Mouse (Mus musculus) kidney, postnatal 0 days (tissue): Measurements from ENCODE around the gene Krtap17-1. TPM values are rescaled to one million over a fixed set of nuclear protein-coding genes. Genes with fewer than 3 reads are reported as not detected.

Experiments
- ATAC-seq: fragments of 200-750 bp; cut with Nextera tagmentation; replicated peaks from 2 replicates; pipeline ENCODE4 v1.8.0; 2017; ENCODE audit warnings: low read depth, moderate number of reproducible peaks, moderate TSS enrichment, moderate library complexity; ENCODE audit not compliant: low FRiP score
- DNase-seq: peaks from one replicate; pipeline ENCODE4 v3.0.0-alpha.2; 2016; ENCODE audit warnings: low spot score
- H3K27ac ChIP-seq: fragments of 300-500 bp; sonication (generic); 2 replicates; pipeline ENCODE4 v1.5.1; 2014; ENCODE audit warnings: mild to moderate bottlenecking
- H3K27me3 ChIP-seq: fragments of 300-500 bp; sonication (generic); 2 replicates; pipeline ENCODE4 v1.6.1; 2014; ENCODE audit warnings: low read length, mixed read lengths; ENCODE audit not compliant: insufficient read depth
- H3K36me3 ChIP-seq: fragments of 300-500 bp; sonication (generic); 2 replicates; pipeline ENCODE4 v1.6.1; 2014; ENCODE audit warnings: low read length, mixed read lengths; ENCODE audit not compliant: insufficient read depth
- H3K4me1 ChIP-seq: fragments of 300-500 bp; sonication (generic); replicated peaks from 2 replicates; pipeline ENCODE4 v1.6.1; 2014; ENCODE audit warnings: antibody characterized with exemption, low read length, mixed read lengths; ENCODE audit not compliant: insufficient read depth
- H3K4me2 ChIP-seq: fragments of 300-500 bp; sonication (generic); 2 replicates; pipeline ENCODE4 v1.6.1; 2014; ENCODE audit warnings: mild to moderate bottlenecking, low read length, moderate library complexity, mixed read lengths
- H3K4me3 ChIP-seq: fragments of 300-500 bp; sonication (generic); replicated peaks from 2 replicates; pipeline ENCODE4 v1.5.1; 2014; ENCODE audit warnings: low read depth, low read length
- H3K9ac ChIP-seq: fragments of 300-500 bp; sonication (generic); 2 replicates; pipeline ENCODE4 v1.6.1; 2014; ENCODE audit warnings: low read depth, low read length
- H3K9me3 ChIP-seq: fragments of 300-500 bp; sonication (generic); replicated peaks from 2 replicates; pipeline ENCODE4 v1.6.1; 2016; ENCODE audit warnings: low read length, inconsistent platforms, mixed read lengths
- CTCF ChIP-seq: IDR thresholded peaks from 2 replicates; pipeline ENCODE4 v1.5.1; 2016; ENCODE audit warnings: antibody characterized with exemption, low read depth, mild to moderate bottlenecking, moderate library complexity
- WGBS: fragments of 180-500 bp; shearing (Covaris S2); extraction: QIAGEN DNeasy Blood & Tissue Kit; methylation state at CpG from one replicate; pipeline ENCODE4 v1.1.7; 2014; 5-methylcytosine and 5-hydroxymethylcytosine counted together
- polyA plus RNA-seq: library from polyadenylated mRNA; unstranded; fragments of >200 nt; fragmentation: Nextera tagmentation; extraction: Ambion mirVana; gene quantifications from 2 replicates; pipeline ENCODE4 v1.2.1, GENCODE M21; 2015

The Krtap17-1 gene
- polyA plus RNA-seq = not detected in 2 replicates

DNA sequence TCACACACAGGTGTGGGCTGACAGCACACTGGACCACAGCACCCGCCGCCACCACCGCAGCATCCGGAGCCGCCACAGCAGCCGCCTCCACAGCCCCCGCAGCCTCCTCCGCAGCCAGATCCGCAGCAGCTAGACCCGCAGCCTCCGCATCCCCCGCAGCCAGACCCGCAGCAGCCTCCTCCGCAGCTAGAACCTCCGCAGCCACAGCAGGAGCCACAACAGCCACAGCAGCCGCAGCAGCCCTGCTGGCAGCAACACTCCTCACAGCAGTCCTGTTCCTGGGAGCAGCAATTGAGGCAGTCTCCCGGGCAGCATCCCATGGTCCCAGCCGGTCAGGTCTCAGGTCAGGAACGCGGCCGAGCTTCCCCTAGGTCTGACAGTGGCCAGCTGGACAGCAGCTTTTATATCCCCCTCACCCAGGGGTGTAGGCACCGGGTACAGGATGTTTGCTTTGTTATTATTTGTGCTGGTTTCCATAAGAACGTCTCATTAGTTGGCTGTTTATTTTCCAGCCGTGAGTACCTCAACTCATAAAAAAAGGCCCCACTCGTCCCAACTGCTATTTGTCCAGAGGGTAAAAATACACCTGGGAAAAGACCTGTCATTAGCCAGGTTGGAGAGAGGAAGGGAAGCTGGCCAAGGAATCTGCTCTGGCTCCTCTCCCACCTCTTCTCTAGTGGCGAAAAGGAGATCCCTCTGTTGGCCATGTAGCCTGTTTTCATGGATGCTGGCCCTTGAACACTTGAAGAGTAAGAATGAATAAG is at the start of gene Krtap17-1:
Gene Krtap17-1, minus strand, starts transcription at position 375 of the 764 bp plus-strand sequence.
- Histone ChIP-seq H3K4me1 (0 out of 2 replicates have a peak, but pooled peaks cover 3% of the 10 kb centered on the region), H3K4me3 (no peak within 1 kb of the TSS), H3K9ac (no peak within 1 kb of the TSS), H3K4me2 (peak within 1 kb of the TSS; percentile 15; the same call in 1 of the 2 replicates), H3K27ac (no peak within 1 kb of the TSS), H3K9me3 (no peaks in the 10 kb centered on the region), H3K36me3 (no peaks in the 10 kb centered on the region), H3K27me3 (no peaks in the 10 kb centered on the region)
- 11% methylated on average over 26 of the region's 26 CpGs for WGBS
- TF ChIP-seq CTCF = no peak
- ATAC-seq (no peak), DNase-seq (peak; percentile 9)

- no peak for TF ChIP-seq CTCF
- Histone ChIP-seq H3K9me3 (no peaks in the 10 kb centered on the region), H3K4me3 (no peak within 1 kb of the TSS), H3K4me1 (no peaks in the 10 kb centered on the region), H3K36me3 (no peaks in the 10 kb centered on the region), H3K27ac (no peak within 1 kb of the TSS), H3K27me3 (no peaks in the 10 kb centered on the region), H3K9ac (no peak within 1 kb of the TSS), H3K4me2 (no peak within 1 kb of the TSS)
- DNase-seq = no peak
- WGBS = 90% methylated on average over 6 of the region's 6 CpGs
- no peak for ATAC-seq
Measured at GRCm38 (mm10) chr11:100041454-100041853, 47.7 kb upstream of the Krtap17-1 start, which contains the start of gene Krt34. TSS of gene Krt34 (minus strand) at chr11:100041554.

- Histone ChIP-seq H3K4me2 (no peak within 1 kb of the TSS), H3K9me3 (no peaks in the 10 kb centered on the region), H3K4me1 (no peaks in the 10 kb centered on the region), H3K27ac (no peak within 1 kb of the TSS), H3K27me3 (no peaks in the 10 kb centered on the region), H3K9ac (no peak within 1 kb of the TSS), H3K4me3 (no peak within 1 kb of the TSS), H3K36me3 (no peaks in the 10 kb centered on the region)
- TF ChIP-seq CTCF = no peak
- 86% methylated on average over 6 of the region's 6 CpGs for WGBS
- no peak for ATAC-seq
- DNase-seq = no peak
Measured at GRCm38 (mm10) chr11:100029768-100030167, 36.0 kb upstream of the Krtap17-1 start, which contains the start of gene Krt33b. TSS of gene Krt33b (minus strand) at chr11:100029868.

DNA sequence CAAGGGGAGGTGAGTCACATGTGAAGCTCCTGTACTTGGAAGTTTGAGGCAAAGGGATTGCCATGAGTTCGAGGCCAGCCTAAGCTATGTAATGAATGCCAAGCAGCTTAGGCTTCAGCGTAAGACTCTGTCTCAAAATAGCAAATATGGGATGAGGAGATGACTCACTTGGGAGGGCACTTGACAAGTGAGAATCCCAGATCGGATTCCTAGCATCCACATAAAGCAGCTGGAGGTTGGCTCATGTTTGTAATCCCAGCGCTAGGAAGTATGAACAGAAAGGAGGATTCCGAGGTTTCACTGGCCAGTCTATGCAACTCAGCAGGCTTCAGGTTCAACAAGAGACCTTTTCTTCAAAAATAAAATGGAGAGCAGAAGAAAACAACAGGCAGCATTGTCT is 27.6 kb upstream of the Krtap17-1 start:
- no peak overlapping the region for H3K27ac ChIP-seq
- no peaks in the 10 kb centered on the region for H3K36me3 ChIP-seq
- no peak overlapping the region for H3K4me2 ChIP-seq
- H3K9me3 ChIP-seq = no peaks in the 10 kb centered on the region
- no peak overlapping the region for H3K4me3 ChIP-seq
- no peak overlapping the region for H3K9ac ChIP-seq
- no peaks in the 10 kb centered on the region for H3K4me1 ChIP-seq
- ATAC-seq (no peak), DNase-seq (no peak)
- WGBS = 69% methylated on average over 5 of the region's 5 CpGs
- no peaks in the 10 kb centered on the region for H3K27me3 ChIP-seq
- TF ChIP-seq CTCF = no peak

- Histone ChIP-seq H3K27ac (no peak overlapping the region), H3K36me3 (no peaks in the 10 kb centered on the region), H3K9ac (no peak overlapping the region), H3K4me3 (no peak overlapping the region), H3K27me3 (no peaks in the 10 kb centered on the region), H3K4me1 (no peaks in the 10 kb centered on the region), H3K9me3 (no peaks in the 10 kb centered on the region), H3K4me2 (no peak overlapping the region)
- ATAC-seq (no peak), DNase-seq (no peak)
- TF ChIP-seq CTCF = no peak
- WGBS = 79% methylated on average over 1 of the region's 1 CpGs
Measured at GRCm38 (mm10) chr11:100019466-100019865, 25.7 kb upstream of the Krtap17-1 start.

GRCm38 (mm10) chr11:100016112-100016511 is 22.3 kb upstream of the Krtap17-1 start, which contains the start of gene Krt33a:
TSS of gene Krt33a (minus strand) at chr11:100016212.
- no peak within 1 kb of the TSS for H3K27ac ChIP-seq
- no peaks in the 10 kb centered on the region for H3K9me3 ChIP-seq
- no peak for DNase-seq
- ATAC-seq = no peak
- 68% methylated on average over 4 of the region's 4 CpGs for WGBS
- no peaks in the 10 kb centered on the region for H3K36me3 ChIP-seq
- H3K4me1 ChIP-seq = no peaks in the 10 kb centered on the region
- H3K4me2 ChIP-seq = no peak within 1 kb of the TSS
- no peaks in the 10 kb centered on the region for H3K27me3 ChIP-seq
- no peak within 1 kb of the TSS for H3K9ac ChIP-seq
- no peak within 1 kb of the TSS for H3K4me3 ChIP-seq
- TF ChIP-seq CTCF = no peak
